11 mouse cellular contexts compared by ENCODE assay signal in the genomic region with DNA sequence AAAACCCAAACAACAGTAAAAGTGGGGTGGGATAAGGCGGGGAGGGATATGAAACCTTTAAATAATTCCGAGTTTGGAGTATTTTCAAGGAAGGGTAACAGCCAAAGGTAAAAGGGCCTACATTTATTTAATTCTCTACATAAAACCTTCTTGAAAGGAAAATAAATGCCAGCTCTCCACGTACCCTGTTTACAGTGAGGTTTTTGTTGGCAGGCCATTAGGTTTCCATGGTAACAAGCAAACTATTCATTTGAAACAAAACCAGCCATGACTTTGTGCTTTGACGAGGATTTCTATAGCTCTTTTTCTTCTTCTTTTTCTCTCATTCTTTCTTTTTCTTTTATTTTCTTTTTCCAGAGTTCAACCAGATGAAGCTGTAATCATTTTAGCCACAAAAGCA.
DNase-seq lines count a peak whose midpoint lies in the region; ATAC-seq and TF ChIP-seq lines count a peak whose summit lies in the region.
"Had no signal": no experiment of that assay in that cellular context is flagged by ENCODE, and none has a peak within 500 bp of the region (broad histone marks: within the 10 kb centered on the region; RNA-seq: fewer than 3 reads in every experiment).

No protein-coding gene starts in this region.

- H3K9me3 ChIP-seq in kidney, postnatal 0 days (replicated peaks; ENCODE audit: low read length) = no peaks in the 10 kb centered on the region
- H3K9me3 ChIP-seq in forebrain, embryonic 14.5 days (replicated peaks; ENCODE audit: control insufficient read depth, low read length) = no peaks in the 10 kb centered on the region
- no peaks in the 10 kb centered on the region for H3K9me3 ChIP-seq in kidney, embryonic 15.5 days (replicated peaks)

- H3K27ac ChIP-seq in kidney, postnatal 0 days = no peak overlapping the region
- peak overlapping the region; percentile 16; the same call in 1 of the 2 replicates for H3K27ac ChIP-seq in forebrain, embryonic 14.5 days (ENCODE audit: low read depth, low read length)
- no peak overlapping the region for H3K27ac ChIP-seq in kidney, embryonic 15.5 days

- H3K4me1 ChIP-seq in kidney, postnatal 0 days (replicated peaks; ENCODE audit: insufficient read depth, low read length) = no peaks in the 10 kb centered on the region
- peaks cover 8% of the 10 kb centered on the region; the same call in 1 of the 2 replicates for H3K4me1 ChIP-seq in forebrain, embryonic 14.5 days (ENCODE audit: control insufficient read depth, insufficient read depth, low read length)
- H3K4me1 ChIP-seq in kidney, embryonic 15.5 days = no peaks in the 10 kb centered on the region

- H3K4me2 ChIP-seq in kidney, postnatal 0 days (ENCODE audit: low read length) = no peak overlapping the region
- peak overlapping the region; percentile 40 for H3K4me2 ChIP-seq in forebrain, embryonic 14.5 days (ENCODE audit: low read length)
- H3K4me2 ChIP-seq in kidney, embryonic 15.5 days = no peak overlapping the region

- 38% methylated on average over 4 of the region's 4 CpGs for WGBS in kidney, postnatal 0 days
- WGBS in forebrain, embryonic 14.5 days = 3% methylated on average over 4 of the region's 4 CpGs
- WGBS in kidney, embryonic 15.5 days = 57% methylated on average over 4 of the region's 4 CpGs

- ATAC-seq in kidney, postnatal 0 days (replicated peaks; ENCODE audit: low FRiP score, low read depth) = no peak
- ATAC-seq in forebrain, embryonic 14.5 days = peak; percentile 87
- no peak for ATAC-seq in kidney, embryonic 15.5 days (replicated peaks; ENCODE audit: low FRiP score)

- DNase-seq in kidney, postnatal 0 days (ENCODE audit: low spot score) = peak; percentile 23
- DNase-seq in kidney, postnatal 25 days = no peak
- peak; percentile 27 for DNase-seq in R1 (ENCODE audit: low read depth, low spot score)
- peak; percentile 90 for DNase-seq in forebrain, embryonic 14.5 days (ENCODE audit: low spot score)
- peak; percentile 32 for DNase-seq in mesoderm, embryonic 11.5 days (ENCODE audit: low read depth, low spot score)
- DNase-seq in thymus, postnatal 4 days = no peak
- no peak for DNase-seq in thymus, postnatal 14 days
- DNase-seq: cerebellum, postnatal 25 days; kidney, postnatal 4 days; lung, adult 18-20 months had no signal

- TF ChIP-seq CTCF in kidney, postnatal 0 days (IDR thresholded peaks at IDR 0.05; ENCODE audit: low read depth) = no peak

- no peak overlapping the region for H3K9ac ChIP-seq in kidney, postnatal 0 days (ENCODE audit: low read depth, low read length)
- H3K9ac ChIP-seq in forebrain, embryonic 14.5 days (ENCODE audit: low read length) = no peak overlapping the region
- no peak overlapping the region for H3K9ac ChIP-seq in kidney, embryonic 15.5 days

- H3K36me3 ChIP-seq in kidney, postnatal 0 days (ENCODE audit: insufficient read depth, low read length) = no peaks in the 10 kb centered on the region
- H3K36me3 ChIP-seq in forebrain, embryonic 14.5 days (ENCODE audit: control insufficient read depth, insufficient read depth, low read length) = no peaks in the 10 kb centered on the region
- H3K36me3 ChIP-seq in kidney, embryonic 15.5 days = no peaks in the 10 kb centered on the region

- H3K27me3 ChIP-seq in kidney, postnatal 0 days (ENCODE audit: insufficient read depth, low read length) = no peaks in the 10 kb centered on the region
- no peaks in the 10 kb centered on the region for H3K27me3 ChIP-seq in forebrain, embryonic 14.5 days (replicated peaks; ENCODE audit: control insufficient read depth, insufficient read depth, low read length)
- H3K27me3 ChIP-seq in kidney, embryonic 15.5 days = no peaks in the 10 kb centered on the region

- H3K4me3 ChIP-seq in kidney, postnatal 0 days (replicated peaks; ENCODE audit: low read depth, low read length) = no peak overlapping the region
- H3K4me3 ChIP-seq in forebrain, embryonic 14.5 days (ENCODE audit: low read depth, low read length) = no peak overlapping the region; the same call in 1 of the 2 replicates
- no peak overlapping the region for H3K4me3 ChIP-seq in kidney, embryonic 15.5 days (replicated peaks)

Comparison
In these comparisons a context has a peak if more than half of its experiments do, and no peak if none do; other contexts are left out.
1. DNase-seq: peak in kidney, postnatal 0 days (single experiment), R1 (single experiment), forebrain, embryonic 14.5 days (single experiment) and mesoderm, embryonic 11.5 days (single experiment); none in kidney, postnatal 25 days (0 of 2), thymus, postnatal 4 days (single experiment) and thymus, postnatal 14 days (single experiment).